Mouse (Mus musculus): ENCODE measurements around the gene Slc35a3.

DNA sequence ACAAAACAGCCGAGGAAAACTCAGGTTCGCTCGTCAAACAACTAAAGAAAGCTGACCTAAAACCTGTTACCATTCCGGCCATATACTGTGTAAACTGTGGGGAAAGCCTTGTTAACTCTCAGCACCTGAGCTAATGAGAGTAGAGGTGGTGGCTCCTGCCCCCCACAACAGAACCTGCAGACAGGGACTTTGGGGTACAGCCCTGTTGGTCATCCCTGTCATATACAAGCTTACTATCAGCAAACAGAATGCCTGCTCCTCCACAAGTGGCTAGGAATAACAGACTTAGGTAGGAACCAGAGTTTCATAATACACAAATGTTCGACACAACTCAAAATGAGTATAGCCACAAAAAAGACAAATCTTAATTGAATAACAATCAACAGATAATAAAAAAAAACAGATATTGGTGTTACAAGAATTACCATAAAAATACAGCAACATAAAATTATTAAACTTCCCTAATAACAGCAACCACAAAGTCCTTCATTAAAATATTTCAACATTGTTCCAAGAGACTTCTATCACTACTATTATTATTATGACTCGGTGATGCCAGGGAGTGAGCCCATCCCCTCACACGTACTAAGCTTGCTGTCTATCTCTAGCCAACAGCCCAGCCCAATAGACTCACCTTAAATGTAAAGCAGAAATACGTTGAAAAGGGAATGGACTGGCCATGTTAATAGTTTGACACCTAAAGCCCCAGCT, 17.5 kb downstream of the Slc35a3 start:
- TF ChIP-seq POLR2A (IDR thresholded peaks at IDR 0.05; ENCODE audit: insufficient read length, low read depth) (no peak), E2F4 (IDR thresholded peaks at IDR 0.05; ENCODE audit: insufficient read depth) (no peak), MYOD1 (IDR thresholded peaks at IDR 0.05; ENCODE audit: control insufficient read depth in 1 of 3, insufficient read length in 2 of 3, low read depth in 2 of 3) (no peak)

Measured in myocyte (in vitro differentiated cells).